Mouse (Mus musculus): ENCODE results near the gene Tap1.

Gene Tap1

DNA sequence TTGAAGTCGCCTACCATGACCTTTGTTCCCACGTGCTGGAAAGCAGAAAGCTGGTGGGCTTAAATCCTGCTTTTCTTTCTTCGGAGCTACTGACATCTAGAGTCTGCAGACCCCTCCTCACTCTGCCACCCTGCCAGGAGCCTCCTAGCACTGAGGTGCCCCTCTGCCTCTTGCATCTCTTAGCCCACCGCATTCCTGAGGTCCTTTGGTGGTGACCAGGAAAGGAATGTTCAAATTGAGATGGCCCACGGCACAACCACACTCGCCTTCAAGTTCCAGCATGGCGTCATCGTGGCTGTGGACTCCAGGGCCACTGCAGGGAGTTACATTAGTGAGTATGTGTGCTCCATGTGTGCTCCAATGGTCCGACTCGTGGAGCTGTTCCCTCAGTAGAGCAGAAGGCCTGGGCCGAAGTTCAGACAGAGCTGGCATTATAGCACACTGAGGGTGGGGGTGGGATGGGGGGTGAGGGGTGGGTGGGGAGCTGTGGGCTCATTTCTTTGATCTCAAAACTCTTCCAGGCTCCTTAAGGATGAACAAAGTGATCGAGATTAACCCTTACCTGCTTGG lies 11.8 kb downstream of the Tap1 start:
- in situ Hi-C loops (cut with MboI; ENCODE audit: low pct_unique_long_range_greater_than_20kb in 1 of 2, low sequenced_read_pairs in 2 of 2, unreplicated experiment in 1 of 2): loop anchor here in 1 of 2 experiments (10.0 kb wide), 1 partner anchor 124 kb away; no protein-coding TSS in a partner anchor

DNA sequence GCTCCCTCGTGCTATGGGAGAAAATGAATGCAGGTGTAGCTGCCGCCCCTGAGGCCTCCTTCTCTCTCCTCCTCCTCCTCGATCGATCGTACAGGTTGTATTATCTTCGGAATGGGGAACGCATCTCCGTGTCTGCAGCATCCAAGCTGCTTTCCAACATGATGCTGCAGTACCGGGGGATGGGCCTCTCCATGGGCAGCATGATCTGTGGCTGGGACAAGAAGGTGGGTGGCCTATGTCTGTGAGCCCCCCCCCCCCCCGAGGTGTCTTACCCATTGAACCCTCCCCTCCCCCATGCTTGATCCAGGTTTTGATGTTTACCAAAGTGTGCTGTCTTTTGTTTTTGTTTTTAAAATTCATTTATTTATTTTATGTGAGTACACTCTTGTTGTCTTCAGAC lies 12.7 kb downstream of the Tap1 start:
- in situ Hi-C loops (cut with MboI; ENCODE audit: low pct_unique_long_range_greater_than_20kb in 1 of 2, low sequenced_read_pairs in 2 of 2, unreplicated experiment in 1 of 2): loop anchor here in 1 of 2 experiments (25.0 kb wide), 1 partner anchor 587 kb away; no protein-coding TSS in a partner anchor

DNA sequence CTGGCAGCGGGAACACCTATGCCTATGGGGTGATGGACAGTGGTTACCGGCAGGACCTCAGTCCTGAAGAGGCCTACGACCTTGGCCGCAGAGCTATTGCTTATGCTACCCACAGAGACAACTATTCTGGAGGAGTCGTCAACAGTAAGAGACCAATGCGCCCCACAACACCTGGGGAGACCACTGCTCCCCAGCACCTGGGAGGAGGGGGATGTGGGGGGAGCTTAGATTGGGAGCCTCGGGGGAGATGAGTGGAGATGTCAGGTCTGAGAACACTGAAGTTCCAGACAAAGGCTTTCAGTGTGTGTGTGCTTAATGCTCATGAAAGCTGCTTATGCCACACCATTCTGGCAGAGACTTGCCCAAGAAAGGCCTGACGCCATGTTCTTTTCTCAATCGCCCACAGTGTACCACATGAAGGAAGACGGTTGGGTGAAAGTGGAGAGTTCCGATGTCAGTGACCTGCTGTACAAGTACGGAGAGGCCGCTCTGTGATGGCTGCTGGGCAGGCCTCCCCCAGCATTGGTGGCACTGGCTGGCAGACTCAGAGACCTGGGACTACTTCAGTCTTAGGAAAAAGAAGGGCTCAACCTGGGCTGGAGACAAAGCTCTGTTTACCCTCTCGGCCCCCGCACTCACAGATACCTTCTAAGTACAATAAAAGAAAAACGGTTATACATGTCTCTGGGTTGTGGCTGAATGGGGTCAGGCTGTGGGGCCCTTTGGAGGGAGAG lies 13.6 kb downstream of the Tap1 start:
- in situ Hi-C loops (cut with MboI; ENCODE audit: low pct_unique_long_range_greater_than_20kb in 1 of 2, low sequenced_read_pairs in 2 of 2, unreplicated experiment in 1 of 2): loop anchor here in 1 of 2 experiments (25.0 kb wide), 1 partner anchor 586 kb away; no protein-coding TSS in a partner anchor

DNA sequence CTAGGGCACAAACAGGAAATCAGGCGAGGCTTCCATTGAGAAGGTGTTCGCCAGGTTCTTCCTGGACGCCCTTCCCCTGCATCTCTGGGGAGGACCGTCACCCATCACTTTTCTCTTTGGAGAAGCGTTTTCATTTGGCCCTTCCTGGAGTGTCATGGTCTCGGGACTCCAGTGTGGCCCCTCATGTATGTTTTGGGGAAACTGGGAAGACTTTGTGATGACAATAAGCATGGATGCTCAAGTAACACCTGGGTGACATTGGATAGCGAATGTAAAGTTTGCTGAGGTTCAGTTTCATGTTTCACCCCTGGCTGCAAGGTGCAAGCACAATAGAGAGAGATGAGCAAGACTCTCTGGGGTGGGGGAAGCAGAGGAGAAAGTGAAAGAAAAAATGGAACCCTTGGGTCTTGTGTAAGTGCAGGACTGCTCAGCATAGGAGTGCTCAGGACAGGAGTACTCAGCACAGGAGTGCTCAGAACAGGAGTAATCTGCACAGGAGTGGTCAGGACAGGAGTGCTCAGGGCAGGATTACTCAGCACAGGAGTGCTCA lies 14.2 kb downstream of the Tap1 start:
- in situ Hi-C loops (cut with MboI; ENCODE audit: low pct_unique_long_range_greater_than_20kb in 1 of 2, low sequenced_read_pairs in 2 of 2, unreplicated experiment in 1 of 2): loop anchor here in 1 of 2 experiments (25.0 kb wide), 1 partner anchor 586 kb away; no protein-coding TSS in a partner anchor

DNA sequence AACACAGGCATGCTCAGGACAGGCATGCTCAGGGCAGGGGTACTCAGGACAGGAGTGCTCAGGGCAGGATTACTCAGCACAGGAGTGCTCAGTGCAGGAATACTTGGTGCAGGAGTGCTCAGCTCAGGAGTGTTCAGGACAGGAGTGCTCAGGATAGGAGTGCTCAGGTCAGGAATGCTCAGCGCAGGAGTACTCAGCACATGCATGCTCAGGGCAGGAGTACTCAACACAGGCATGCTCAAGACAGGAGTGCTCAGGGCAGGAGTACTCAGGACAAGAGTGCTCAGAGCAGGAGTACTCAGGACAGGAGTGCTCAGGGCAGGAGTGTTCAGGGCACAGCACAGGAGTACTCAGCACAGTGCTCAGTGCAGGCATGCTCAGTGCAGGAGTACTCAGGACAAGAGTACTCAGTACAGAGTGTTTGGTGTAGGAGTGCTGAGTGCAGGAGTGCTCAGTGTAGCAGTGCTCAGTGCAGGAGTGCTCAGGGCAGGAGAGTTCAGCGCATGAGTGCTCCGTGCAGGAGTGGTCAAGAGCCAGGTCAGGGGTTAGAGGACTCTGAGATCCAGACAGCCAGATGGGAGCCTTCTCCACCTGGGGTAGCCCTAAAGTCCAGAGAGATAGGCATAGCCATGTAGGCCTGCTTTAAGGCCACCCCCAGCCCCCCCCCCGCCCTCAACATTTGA lies 15.5 kb downstream of the Tap1 start:
- in situ Hi-C loops (cut with MboI; ENCODE audit: low pct_unique_long_range_greater_than_20kb in 1 of 2, low sequenced_read_pairs in 2 of 2, unreplicated experiment in 1 of 2): loop anchor here in 1 of 2 experiments (25.0 kb wide), 1 partner anchor 584 kb away; no protein-coding TSS in a partner anchor

DNA sequence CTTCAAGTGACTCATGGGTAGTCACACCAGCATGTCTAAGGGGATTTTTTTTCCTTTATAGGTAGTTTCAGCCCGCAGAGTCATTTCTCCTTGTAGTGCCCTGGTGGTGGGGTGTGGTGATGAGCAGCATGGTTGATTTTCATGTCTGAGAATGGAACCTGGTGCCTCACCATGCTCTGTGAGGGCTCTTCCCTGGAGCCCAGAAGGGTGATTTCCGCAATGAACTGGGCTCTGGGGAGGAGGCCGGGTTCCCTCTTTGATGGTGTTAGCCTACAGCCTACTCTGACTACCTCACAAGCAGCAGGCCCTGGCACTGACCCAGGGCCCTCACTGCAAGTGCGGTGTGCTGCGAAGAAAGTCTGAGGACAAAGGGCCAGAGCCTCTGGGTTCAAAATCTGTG lies 16.1 kb downstream of the Tap1 start, which contains the start of gene Tap2:
Tap2 (plus strand) TSS at position 84 of the 400 bp plus-strand sequence.
- in situ Hi-C loops (cut with MboI; ENCODE audit: low pct_unique_long_range_greater_than_20kb in 1 of 2, low sequenced_read_pairs in 2 of 2, unreplicated experiment in 1 of 2): loop anchor here in 1 of 2 experiments (25.0 kb wide), 1 partner anchor 584 kb away; no protein-coding TSS in a partner anchor

DNA sequence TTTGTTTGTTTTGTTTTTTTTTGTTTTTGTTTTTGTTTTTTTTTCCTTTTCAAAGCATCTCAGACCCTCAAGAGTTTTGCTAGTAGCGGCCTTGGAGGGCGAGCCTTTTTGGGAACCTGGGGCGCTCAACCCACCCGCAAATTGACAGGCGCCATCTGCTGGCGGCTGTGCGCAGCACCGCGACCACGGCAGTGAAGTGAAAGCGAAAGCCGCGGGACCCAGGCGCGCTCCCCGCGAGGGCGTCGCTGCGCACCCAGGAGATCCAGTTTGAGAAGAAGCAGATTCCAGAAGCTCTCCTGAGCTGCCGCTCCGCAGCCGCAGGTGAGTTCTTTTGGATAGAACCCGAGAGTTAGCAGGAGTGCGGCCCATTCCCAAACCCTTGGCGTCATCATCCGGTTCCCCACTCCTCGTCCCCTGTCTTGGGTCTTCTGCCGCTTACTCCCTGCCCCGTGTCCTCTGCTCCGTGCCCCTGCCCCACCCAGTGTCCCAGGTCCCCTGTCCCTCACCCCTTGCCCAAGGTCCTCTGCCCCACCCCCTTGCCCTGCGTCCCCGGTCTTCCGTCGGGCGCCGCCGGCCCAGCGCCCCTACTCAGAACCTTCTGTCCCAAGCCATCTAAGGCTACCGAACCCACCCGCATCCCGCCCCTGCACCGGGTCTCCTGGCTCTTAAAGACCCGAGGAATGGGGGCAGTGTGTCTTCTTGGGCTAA lies 17.1 kb downstream of the Tap1 start:
- in situ Hi-C loops (cut with MboI; ENCODE audit: low pct_unique_long_range_greater_than_20kb in 1 of 2, low sequenced_read_pairs in 2 of 2, unreplicated experiment in 1 of 2): loop anchor here in 1 of 2 experiments (25.0 kb wide), 1 partner anchor 583 kb away; no protein-coding TSS in a partner anchor

DNA sequence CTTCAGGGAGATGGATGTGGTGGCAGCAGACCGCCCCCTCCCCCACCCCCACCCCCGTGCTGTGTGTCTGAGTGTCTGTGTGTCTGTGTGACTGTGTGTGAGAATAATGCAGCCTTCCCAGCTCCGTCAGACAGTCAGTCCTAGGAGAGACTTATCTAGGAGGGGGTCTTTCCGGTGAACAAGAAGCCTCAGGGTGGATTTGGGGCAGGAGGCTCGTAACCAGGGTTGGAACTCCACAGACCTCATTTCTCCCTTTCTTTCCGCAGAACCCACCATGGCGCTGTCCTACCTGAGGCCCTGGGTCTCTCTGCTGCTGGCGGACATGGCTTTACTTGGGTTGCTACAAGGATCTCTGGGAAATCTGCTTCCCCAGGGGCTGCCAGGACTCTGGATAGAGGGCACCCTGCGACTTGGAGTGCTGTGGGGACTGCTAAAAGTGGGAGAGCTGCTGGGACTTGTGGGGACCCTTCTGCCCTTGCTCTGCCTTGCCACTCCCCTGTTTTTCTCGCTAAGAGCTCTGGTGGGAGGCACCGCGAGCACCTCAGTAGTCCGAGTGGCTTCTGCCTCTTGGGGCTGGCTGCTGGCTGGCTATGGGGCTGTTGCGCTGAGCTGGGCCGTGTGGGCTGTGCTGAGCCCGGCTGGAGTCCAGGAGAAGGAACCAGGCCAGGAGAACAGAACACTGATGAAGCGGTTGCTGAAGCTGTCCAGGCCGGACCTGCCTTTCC lies 17.8 kb downstream of the Tap1 start:
- in situ Hi-C loops (cut with MboI; ENCODE audit: low pct_unique_long_range_greater_than_20kb in 1 of 2, low sequenced_read_pairs in 2 of 2, unreplicated experiment in 1 of 2): loop anchor here in 1 of 2 experiments (25.0 kb wide), 1 partner anchor 582 kb away; no protein-coding TSS in a partner anchor

DNA sequence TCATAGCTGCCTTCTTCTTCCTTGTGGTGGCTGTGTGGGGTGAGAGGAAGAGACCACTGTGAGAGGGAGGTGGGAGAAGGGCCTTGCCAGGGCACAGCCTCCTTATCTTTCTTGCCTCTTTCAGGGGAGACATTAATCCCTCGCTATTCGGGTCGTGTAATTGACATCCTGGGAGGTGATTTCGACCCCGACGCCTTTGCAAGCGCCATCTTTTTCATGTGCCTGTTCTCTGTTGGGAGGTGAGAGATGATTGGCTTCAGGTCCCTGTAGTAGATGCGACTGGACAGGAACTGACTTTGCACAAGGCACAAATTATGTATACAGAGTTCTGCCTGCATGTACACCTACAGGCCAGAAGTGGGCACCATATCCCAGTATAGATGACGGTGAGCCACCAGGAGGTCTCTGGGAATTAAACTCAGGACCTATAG lies 18.4 kb downstream of the Tap1 start:
- in situ Hi-C loops (cut with MboI; ENCODE audit: low pct_unique_long_range_greater_than_20kb in 1 of 2, low sequenced_read_pairs in 2 of 2, unreplicated experiment in 1 of 2): loop anchor here in 1 of 2 experiments (25.0 kb wide), 1 partner anchor 582 kb away; no protein-coding TSS in a partner anchor

DNA sequence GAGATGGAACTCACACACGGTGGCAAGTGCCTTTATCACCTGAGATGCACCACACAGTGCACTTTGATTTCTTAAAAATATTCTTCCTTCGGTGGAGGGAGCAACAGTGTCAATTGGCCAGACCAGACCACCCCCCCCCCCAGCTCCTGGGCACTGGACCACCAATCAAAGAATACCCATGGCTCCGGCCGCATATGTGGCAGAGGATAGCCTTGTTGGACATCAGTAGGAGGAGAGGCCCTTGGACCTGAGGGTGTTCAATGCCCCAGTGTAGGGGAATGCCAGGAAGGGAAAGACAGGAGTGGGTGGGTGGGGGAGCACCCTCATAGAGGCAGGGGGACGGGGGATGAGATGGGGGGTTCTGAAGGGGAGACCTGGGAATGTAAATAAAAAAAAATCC lies 19.4 kb downstream of the Tap1 start:
- in situ Hi-C loops (cut with MboI; ENCODE audit: low pct_unique_long_range_greater_than_20kb in 1 of 2, low sequenced_read_pairs in 2 of 2, unreplicated experiment in 1 of 2): loop anchor here in 1 of 2 experiments (25.0 kb wide), 1 partner anchor 581 kb away; no protein-coding TSS in a partner anchor

DNA sequence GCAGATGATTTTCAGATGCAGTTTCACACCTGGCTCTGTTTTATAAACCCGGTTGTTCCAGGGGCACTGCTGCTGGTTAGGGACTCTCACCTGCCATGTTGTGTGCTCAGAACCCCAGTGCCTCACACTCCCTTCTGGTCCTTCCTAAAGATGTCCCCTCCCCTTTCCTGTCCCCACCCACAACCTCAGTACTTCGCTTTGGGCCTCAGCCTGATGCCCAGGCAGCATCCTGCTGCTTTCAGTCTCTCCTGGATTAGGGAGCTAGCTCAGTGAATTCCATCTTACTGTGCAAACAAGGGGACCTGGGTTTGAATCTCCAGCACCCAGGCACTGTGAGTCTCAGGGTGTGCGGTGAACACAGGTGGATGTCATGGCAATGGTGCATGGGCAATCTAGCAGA lies 20.1 kb downstream of the Tap1 start:
- in situ Hi-C loops (cut with MboI; ENCODE audit: low pct_unique_long_range_greater_than_20kb in 1 of 2, low sequenced_read_pairs in 2 of 2, unreplicated experiment in 1 of 2): loop anchor here in 1 of 2 experiments (25.0 kb wide), 1 partner anchor 580 kb away; no protein-coding TSS in a partner anchor

DNA sequence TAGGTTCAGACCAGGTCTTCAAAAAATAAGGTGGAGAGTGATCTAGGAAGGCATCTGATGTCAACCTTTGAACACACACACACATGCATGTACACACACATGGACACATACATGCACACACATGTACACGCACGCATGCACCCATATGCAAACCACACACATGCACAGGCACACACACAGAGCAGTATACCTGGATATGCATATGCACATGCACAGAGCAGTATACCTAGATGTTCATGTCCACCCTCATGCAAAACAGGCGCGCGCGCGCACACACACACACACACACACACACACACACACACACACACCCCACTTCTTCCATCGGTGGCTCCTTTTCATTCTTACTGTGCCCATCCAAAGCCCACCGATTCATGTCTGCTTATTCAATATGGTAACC lies 20.5 kb downstream of the Tap1 start:
- in situ Hi-C loops (cut with MboI; ENCODE audit: low pct_unique_long_range_greater_than_20kb in 1 of 2, low sequenced_read_pairs in 2 of 2, unreplicated experiment in 1 of 2): loop anchor here in 1 of 2 experiments (25.0 kb wide), 1 partner anchor 579 kb away; no protein-coding TSS in a partner anchor

DNA sequence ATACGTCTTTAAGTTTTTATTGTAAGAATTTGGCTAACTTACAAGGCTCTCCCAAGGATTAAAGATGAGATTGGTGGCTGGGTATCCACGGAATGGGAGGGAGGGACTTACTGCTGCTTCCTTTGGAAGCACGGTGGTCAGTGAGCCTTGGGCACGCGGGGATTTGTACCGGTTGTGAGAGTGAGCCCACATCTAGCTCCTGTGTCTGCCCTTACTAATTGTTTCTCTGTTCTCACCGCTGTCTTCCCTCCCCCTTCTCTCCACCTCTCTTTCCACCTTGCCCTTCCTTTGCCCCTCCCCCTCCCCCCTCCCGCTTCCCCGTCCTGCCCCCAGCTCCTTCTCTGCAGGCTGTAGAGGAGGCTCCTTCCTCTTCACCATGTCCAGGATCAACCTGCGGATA lies 21.1 kb downstream of the Tap1 start:
- in situ Hi-C loops (cut with MboI; ENCODE audit: low pct_unique_long_range_greater_than_20kb in 1 of 2, low sequenced_read_pairs in 2 of 2, unreplicated experiment in 1 of 2): loop anchor here in 1 of 2 experiments (25.0 kb wide), 1 partner anchor 579 kb away; no protein-coding TSS in a partner anchor

DNA sequence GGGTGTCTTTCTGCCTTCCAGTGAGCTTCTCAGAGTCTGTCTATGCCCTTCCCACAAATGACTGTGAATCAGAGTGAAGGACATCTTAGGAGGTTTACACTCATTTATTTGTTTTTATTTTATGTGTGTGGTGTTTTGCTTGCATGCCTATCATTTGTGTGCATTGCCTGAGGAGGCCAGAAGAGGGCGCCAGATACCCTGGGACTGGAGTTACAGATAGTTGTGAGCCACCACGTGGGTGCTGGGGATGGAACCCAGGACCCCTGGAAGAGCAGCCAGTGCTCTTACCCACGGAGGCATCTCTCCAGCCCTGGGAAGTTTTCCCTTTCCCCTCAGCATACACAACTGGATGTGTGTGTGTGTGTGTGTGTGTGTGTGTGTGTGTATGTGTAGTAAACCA lies 22.3 kb downstream of the Tap1 start:
- in situ Hi-C loops (cut with MboI; ENCODE audit: low pct_unique_long_range_greater_than_20kb in 1 of 2, low sequenced_read_pairs in 2 of 2, unreplicated experiment in 1 of 2): loop anchor here in 1 of 2 experiments (5.0 to 25.0 kb wide), 2 partner anchors 38 to 578 kb away; no protein-coding TSS in a partner anchor

DNA sequence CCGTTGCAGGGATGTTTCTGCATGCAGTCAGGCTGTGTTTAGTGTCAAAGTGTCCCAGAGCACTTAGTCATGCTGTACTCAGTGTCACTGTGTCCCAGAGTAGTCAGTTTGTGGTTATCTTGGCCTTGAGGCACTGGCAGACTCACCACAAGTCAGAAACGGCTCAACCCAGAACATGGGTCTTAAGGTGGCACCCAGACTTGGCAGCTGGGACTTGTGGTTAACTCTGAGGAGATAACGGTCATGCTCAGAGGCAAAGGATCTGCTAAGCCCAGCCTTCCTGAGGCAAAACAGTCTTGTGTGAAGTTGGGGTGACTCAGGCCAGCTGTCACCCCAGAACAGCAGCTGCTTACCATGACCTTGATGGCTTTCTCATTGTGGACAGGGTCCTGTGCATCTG lies 23.2 kb downstream of the Tap1 start:
- in situ Hi-C loops (cut with MboI; ENCODE audit: low pct_unique_long_range_greater_than_20kb in 1 of 2, low sequenced_read_pairs in 2 of 2, unreplicated experiment in 1 of 2): loop anchor here in 1 of 2 experiments (5.0 to 25.0 kb wide), 2 partner anchors 37 to 577 kb away; no protein-coding TSS in a partner anchor

DNA sequence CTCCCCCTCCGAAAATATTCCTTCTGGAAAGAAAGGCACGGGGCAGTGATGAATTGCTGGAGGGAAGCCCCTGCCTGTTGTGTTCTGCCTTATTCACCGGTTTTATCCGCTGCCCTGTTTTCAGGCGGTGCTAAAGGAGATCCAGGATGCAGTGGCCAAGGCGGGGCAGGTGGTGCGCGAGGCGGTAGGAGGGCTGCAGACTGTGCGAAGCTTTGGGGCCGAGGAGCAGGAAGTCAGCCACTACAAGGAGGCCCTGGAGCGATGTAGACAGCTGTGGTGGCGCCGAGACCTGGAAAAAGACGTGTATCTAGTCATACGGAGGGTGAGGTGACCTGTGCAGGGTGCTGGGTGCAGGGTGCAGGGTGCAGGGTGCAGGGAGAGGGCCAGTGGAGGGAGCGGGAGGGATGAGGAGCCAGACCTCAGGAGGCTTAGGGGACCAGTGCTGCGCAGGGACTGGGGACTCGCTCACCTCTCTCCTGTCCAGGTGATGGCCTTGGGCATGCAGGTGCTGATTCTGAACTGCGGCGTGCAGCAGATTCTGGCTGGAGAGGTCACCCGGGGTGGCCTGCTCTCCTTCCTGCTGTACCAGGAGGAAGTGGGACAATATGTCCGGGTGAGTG lies 24.5 kb downstream of the Tap1 start:
- in situ Hi-C loops (cut with MboI; ENCODE audit: low pct_unique_long_range_greater_than_20kb in 1 of 2, low sequenced_read_pairs in 2 of 2, unreplicated experiment in 1 of 2): loop anchor here in 1 of 2 experiments (5.0 to 25.0 kb wide), 2 partner anchors 35 to 575 kb away; no protein-coding TSS in a partner anchor

Data from mouse embryonic stem cell (cell line).